In genomic region chr1:171280916-171281527, GRCm38 (mm10) we compare ENCODE assay signal across 8 mouse cellular contexts. TPM values are rescaled to one million over a fixed set of nuclear protein-coding genes. Genes with fewer than 3 reads are reported as not detected.
DNase-seq lines count a peak whose midpoint lies in the region; ATAC-seq lines count a peak whose summit lies in the region.

Gene Ppox, minus strand, starts transcription at chr1:171281186.

- peaks cover 61% of the 10 kb centered on the region for H3K36me3 ChIP-seq in intestine, embryonic 14.5 days (ENCODE audit: control insufficient read depth, insufficient read depth, low read length)

- H3K4me3 ChIP-seq in intestine, embryonic 14.5 days (ENCODE audit: low read depth, low read length) = peak within 1 kb of the TSS; percentile 69

- peak within 1 kb of the TSS; percentile 90 for H3K4me2 ChIP-seq in intestine, embryonic 14.5 days (ENCODE audit: low read length)

- peaks cover 12% of the 10 kb centered on the region for H3K4me1 ChIP-seq in intestine, embryonic 14.5 days (replicated peaks; ENCODE audit: control insufficient read depth, insufficient read depth, low read length)

- H3K9me3 ChIP-seq in intestine, embryonic 14.5 days (ENCODE audit: control insufficient read depth, low read length) = no peaks in the 10 kb centered on the region

- ATAC-seq in intestine, embryonic 14.5 days (replicated peaks; ENCODE audit: low FRiP score, low TSS enrichment, low read depth) = peak; percentile 97

- H3K27me3 ChIP-seq in intestine, embryonic 14.5 days (replicated peaks; ENCODE audit: control insufficient read depth, insufficient read depth, low read length) = no peaks in the 10 kb centered on the region

- WGBS in intestine, embryonic 14.5 days = 1% methylated on average over 26 of the region's 26 CpGs

- DNase-seq in adrenal gland, adult (ENCODE audit: inconsistent age in 2 of 2, low spot score in 1 of 2) = peak; percentile 95 to 98
- DNase-seq in embryo, embryonic 10.5 days (ENCODE audit: low spot score) = peak; percentile 98
- peak; percentile 88 for DNase-seq in gastrocnemius, postnatal 14 days
- peak; percentile 93 for DNase-seq in intestine, embryonic 14.5 days (ENCODE audit: low spot score)
- peak; percentile 94 to 98 for DNase-seq in left cerebral cortex, postnatal 14 days (ENCODE audit: low spot score in 2 of 2)
- peak; percentile 96 for DNase-seq in mesoderm, embryonic 11.5 days (ENCODE audit: low read depth, low spot score)
- DNase-seq in right cerebral cortex, postnatal 36 days (ENCODE audit: low spot score in 2 of 2) = peak; percentile 91 to 96
- peak; percentile 97 for DNase-seq in yolk sac, embryonic 10.5 days (ENCODE audit: low spot score)

- H3K27ac ChIP-seq in intestine, embryonic 14.5 days (ENCODE audit: low read depth) = peak within 1 kb of the TSS; percentile 60; the same call in 1 of the 2 replicates

- intact Hi-C loops in gastrocnemius, postnatal 14 days (cut with DNase I; ENCODE audit: low total_unique reads) = no loop called here
- intact Hi-C loops in left cerebral cortex, postnatal 14 days (cut with DNase I) = no loop called here

- H3K9ac ChIP-seq in intestine, embryonic 14.5 days (ENCODE audit: low read length) = peak within 1 kb of the TSS; percentile 67

RNA-seq across cellular contexts. Expression of gene Ppox, which starts in this region (rescaled TPM):
- total RNA-seq in gastrocnemius, postnatal 14 days (2021) = 10 to 100 TPM in 1 of 2 experiments, 1 to 10 TPM in 1; 9.6 to 11.8 TPM
- polyA plus RNA-seq in intestine, embryonic 14.5 days (2014; fragmentation: Nextera tagmentation; extraction: Ambion mirVana) = 48.6 and 51.5 TPM in 2 replicates
- 10 to 100 TPM; 20.5 to 23.9 TPM for total RNA-seq in left cerebral cortex, postnatal 14 days (2021)

Comparison
In these comparisons a context has a peak if more than half of its experiments do, and no peak if none do; other contexts are left out.
1. Peak in every context shown above with its lines: DNase-seq, ATAC-seq, H3K4me3 ChIP-seq and H3K27ac ChIP-seq.